Mouse (Mus musculus) ES-Bruce4 (cell line): ENCODE data around the gene 2310057M21Rik.

ENCODE experiments used
- CTCF ChIP-seq: IDR thresholded peaks from one replicate; pipeline ENCODE4 v1.8.1; 2011; ENCODE audit warnings: low read depth, low read length
- EP300 ChIP-seq: IDR thresholded peaks from 2 replicates; pipeline ENCODE4 v1.6.1; 2011; ENCODE audit warnings: low read depth, low read length; ENCODE audit not compliant: insufficient read depth
- POLR2A ChIP-seq: IDR thresholded peaks from one replicate; pipeline ENCODE4 v1.8.1; 2011; ENCODE audit warnings: low read length; ENCODE audit not compliant: insufficient read depth

GRCm38 (mm10) chr7:131322192-131322591, 40.4 kb downstream of the 2310057M21Rik start, which contains the start of gene Cuzd1:
- TF ChIP-seq CTCF (no peak), POLR2A (no peak), EP300 (no peak)
